Mouse (Mus musculus) myocyte (in vitro differentiated cells): ENCODE data around the gene Ccdc42.

Source experiments
- CEBPB ChIP-seq: IDR thresholded peaks from 2 replicates; pipeline ENCODE4 v1.6.1; 2011; ENCODE audit warnings: mild to moderate bottlenecking, moderate library complexity; ENCODE audit not compliant: poor library complexity, insufficient read depth, severe bottlenecking
- MAX ChIP-seq: IDR thresholded peaks from one replicate; pipeline ENCODE4 v1.6.1; 2011; ENCODE audit warnings: low read depth, mild to moderate bottlenecking, control low read depth
- POLR2A ChIP-seq: IDR thresholded peaks from one replicate; pipeline ENCODE4 v1.6.1; 2011; ENCODE audit warnings: low read depth, mild to moderate bottlenecking, control low read depth, moderate library complexity; ENCODE audit not compliant: insufficient read length
- POLR2AphosphoS2 ChIP-seq: IDR thresholded peaks from one replicate; pipeline ENCODE4 v1.6.1; 2011; ENCODE audit warnings: low read depth, control low read depth; ENCODE audit not compliant: insufficient read length

GRCm38 (mm10) chr11:68580566-68580965 lies 6.3 kb upstream of the Ccdc42 start:
- TF ChIP-seq POLR2AphosphoS2: no peak
- no peak for TF ChIP-seq CEBPB
- no peak for TF ChIP-seq POLR2A
- TF ChIP-seq MAX: no peak
